Mouse (Mus musculus): ENCODE measurements at regions not wholly inside any gene's neighbourhood (a gene's known extent, or its start where the extent isn't known, plus 50 kb on each side); places are given as distances from the start of the nearest gene placed in this dataset. TPM values are rescaled to one million over a fixed set of nuclear protein-coding genes. Genes with fewer than 3 reads are reported as not detected.

DNA sequence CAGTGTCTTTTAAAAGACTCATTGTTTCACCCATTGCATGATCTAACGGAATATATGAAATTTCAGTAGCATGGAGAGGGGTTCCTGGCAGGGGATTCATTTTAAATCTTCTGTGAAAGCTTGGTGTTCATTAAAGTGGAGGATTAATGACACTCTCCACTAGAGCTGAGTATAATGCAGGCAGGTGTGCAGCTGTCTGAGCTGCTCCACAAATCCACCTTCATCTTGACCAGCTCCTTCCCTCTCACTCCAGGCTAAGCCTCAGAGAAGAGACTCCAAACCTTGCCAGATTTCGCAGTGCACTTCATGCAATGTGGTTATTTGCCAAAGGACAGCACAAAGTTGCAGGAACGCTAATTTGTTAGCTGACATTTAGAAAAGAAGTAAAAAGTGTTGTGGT is 1288.0 kb upstream of the Map3k7 start:
- ATAC-seq = no peak
- H3K4me2 ChIP-seq = no peak overlapping the region
- 32% methylated on average over 3 of the region's 3 CpGs for WGBS
- no peak overlapping the region for H3K9ac ChIP-seq
- 0 out of 2 replicates have a peak, but pooled peaks cover 3% of the 10 kb centered on the region for H3K4me1 ChIP-seq
- H3K36me3 ChIP-seq (ENCODE audit: poor library complexity, severe bottlenecking) = no peaks in the 10 kb centered on the region
- no peak overlapping the region for H3K4me3 ChIP-seq
- H3K9me3 ChIP-seq (replicated peaks) = no peaks in the 10 kb centered on the region
- H3K27ac ChIP-seq = no peak overlapping the region
- H3K27me3 ChIP-seq = no peaks in the 10 kb centered on the region

GRCm38 (mm10) chr4:30677056-30677455 is 1286.8 kb upstream of the Map3k7 start:
- 9% methylated on average over 2 of the region's 2 CpGs for WGBS
- Histone ChIP-seq H3K4me2 (no peak overlapping the region), H3K4me1 (0 out of 2 replicates have a peak, but pooled peaks cover 3% of the 10 kb centered on the region), H3K36me3 (ENCODE audit: poor library complexity, severe bottlenecking) (no peaks in the 10 kb centered on the region), H3K4me3 (no peak overlapping the region), H3K27ac (no peak overlapping the region), H3K27me3 (no peaks in the 10 kb centered on the region), H3K9ac (no peak overlapping the region), H3K9me3 (replicated peaks) (no peaks in the 10 kb centered on the region)
- 0 out of 2 replicates have a peak, but pooled peaks have one; percentile 62 for ATAC-seq

GRCm38 (mm10) chr4:30682394-30682793 is 1281.5 kb upstream of the Map3k7 start:
- Histone ChIP-seq H3K27ac (no peak overlapping the region), H3K9ac (no peak overlapping the region), H3K4me3 (no peak overlapping the region), H3K4me2 (no peak overlapping the region), H3K27me3 (no peaks in the 10 kb centered on the region), H3K9me3 (replicated peaks) (no peaks in the 10 kb centered on the region), H3K36me3 (ENCODE audit: poor library complexity, severe bottlenecking) (no peaks in the 10 kb centered on the region), H3K4me1 (no peaks in the 10 kb centered on the region)
- no peak for ATAC-seq
- 89% methylated on average over 6 of the region's 6 CpGs for WGBS

DNA sequence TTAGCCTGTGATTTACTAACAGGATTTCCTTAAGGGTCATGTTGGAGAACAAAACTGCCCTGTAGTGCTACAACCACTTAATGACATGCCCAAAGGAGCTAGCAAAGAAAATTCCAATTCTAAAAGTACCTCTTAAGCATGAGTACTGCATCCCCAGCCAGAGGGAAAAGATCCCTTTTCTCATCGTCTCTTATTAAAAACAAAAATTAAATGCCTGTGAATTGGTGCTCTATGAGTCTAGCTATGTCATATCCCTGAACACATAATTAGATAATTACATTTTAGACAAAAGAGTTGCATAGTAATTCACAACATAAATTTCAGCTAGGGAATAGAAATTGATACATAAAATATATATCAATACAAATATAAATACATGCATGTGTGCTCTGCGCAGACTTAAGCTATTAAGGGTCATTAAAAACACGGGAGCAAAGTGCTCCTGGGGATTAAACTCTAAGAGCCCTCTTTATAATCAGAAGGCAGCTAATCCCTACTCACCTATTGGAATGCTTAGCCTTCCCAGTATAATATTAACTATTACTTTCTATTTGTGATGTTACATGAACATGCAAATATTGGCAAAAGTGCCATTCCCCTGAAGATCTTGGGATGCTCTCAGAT is 1250.4 kb upstream of the Map3k7 start:
- no peak overlapping the region for H3K27ac ChIP-seq
- WGBS = 57% methylated on average over 3 of the region's 3 CpGs

More for the DNA sequence above, 1250.4 kb upstream of the Map3k7 start:
- H3K27me3 ChIP-seq = no peaks in the 10 kb centered on the region
- no peak overlapping the region for H3K4me3 ChIP-seq
- ATAC-seq = no peak
- no peaks in the 10 kb centered on the region for H3K9me3 ChIP-seq (replicated peaks)
- no peaks in the 10 kb centered on the region for H3K4me1 ChIP-seq
- no peak overlapping the region for H3K4me2 ChIP-seq
- H3K9ac ChIP-seq = no peak overlapping the region
- no peaks in the 10 kb centered on the region for H3K36me3 ChIP-seq (ENCODE audit: poor library complexity, severe bottlenecking)

Small RNAs in the stretch of these regions (microRNA-seq; reads per million reads assigned to microRNA genes)
- gene Gm22831 = not detected

Data from forebrain, embryonic 13.5 days (tissue).